Mouse (Mus musculus) cerebellum, adult 8-10 months (tissue): ENCODE measurements around the gene Abcb7.
A peak's percentile ranks its signal among the peaks of the same experiment; 100 is the strongest.

Source experiments
- DNase-seq: peaks from one replicate; pipeline ENCODE4 v3.0.0; 2022

Abcb7 gene

DNA sequence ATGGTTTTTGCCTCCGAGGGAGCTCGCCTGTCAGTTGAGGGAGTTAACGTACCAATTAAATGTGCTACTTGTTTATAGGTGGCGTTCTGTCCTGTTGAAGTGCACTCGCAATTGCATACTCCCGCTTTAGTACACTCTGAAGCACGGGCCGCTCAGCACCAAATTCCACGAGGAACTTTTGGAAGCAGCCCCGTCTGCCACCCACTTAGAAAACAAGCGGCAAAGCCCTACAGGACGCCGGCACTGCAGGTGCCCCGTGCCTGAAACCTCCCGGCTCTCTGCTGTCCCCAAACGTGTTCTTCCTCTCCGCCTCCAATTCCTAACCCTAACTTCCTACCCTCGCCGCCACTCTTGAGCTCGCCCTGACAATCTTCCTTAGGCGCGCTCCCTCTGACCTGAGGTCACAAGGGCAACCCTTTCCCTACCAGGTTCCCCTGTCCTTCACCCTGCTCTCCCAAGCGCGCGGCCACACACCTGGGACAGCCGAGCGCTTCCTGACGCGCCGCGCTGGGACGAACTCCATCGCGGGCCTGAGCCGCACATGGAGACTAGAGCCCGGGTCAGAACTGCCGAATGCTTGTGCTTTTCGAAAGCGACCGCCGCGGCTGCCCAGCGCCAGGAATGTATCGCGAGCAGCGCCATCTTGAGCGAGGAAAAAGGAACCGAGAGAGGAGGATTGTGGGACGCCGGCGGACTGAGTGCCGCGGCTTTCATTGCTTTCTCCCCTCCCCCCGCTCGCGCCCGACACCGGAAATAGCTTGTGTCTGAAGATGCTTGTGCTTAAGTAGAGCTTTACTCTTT, at the start of gene Abcb7:
Gene Abcb7, minus strand, starts transcription at position 674 of the 801 bp plus-strand sequence.
- peak; percentile 77 for DNase-seq

DNA sequence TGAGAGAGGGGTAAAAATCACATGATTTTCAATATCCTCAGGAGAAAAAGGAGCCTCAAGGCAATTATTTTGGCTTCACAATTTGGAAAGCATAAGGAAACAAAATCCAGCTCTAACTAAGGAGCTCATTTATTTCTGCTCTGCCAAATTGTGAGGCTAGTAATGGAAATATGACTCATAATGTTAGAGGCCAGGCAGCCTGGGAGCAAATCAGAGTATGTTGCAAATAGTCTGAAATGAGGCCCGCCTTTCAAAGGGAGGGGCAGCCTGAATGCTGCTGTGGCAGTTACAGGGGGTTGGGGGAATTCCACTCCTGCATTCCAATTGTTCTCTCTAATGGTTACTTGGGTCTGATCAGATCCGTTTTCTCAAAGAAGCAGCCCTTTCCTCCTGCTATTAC, 48.1 kb upstream of the Abcb7 start:
- DNase-seq = no peak

GRCm38 (mm10) chrX:104452433-104452832, 38.8 kb upstream of the Abcb7 start:
- DNase-seq = no peak

GRCm38 (mm10) chrX:104433456-104433855, 19.8 kb upstream of the Abcb7 start:
- no peak for DNase-seq

DNA sequence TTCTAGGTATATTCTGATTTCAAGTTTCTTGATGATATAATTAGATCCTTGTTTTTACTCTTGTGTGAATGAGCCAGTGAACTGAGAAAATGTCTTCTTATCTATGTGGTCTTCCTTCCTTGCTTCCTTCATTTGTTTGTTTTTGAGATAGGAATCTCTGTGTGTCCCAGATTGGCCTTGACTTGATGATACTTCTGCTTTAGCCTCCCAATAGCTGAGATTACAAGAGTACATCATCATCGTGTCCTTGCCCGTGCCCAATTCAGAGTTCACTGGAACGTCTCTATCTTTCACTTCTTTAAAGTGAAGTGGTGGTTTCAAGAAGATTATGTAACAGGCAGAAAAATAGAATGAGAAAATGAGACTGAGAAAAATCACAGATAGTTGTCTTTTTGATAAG, 14.5 kb upstream of the Abcb7 start:
- no peak for DNase-seq

DNA sequence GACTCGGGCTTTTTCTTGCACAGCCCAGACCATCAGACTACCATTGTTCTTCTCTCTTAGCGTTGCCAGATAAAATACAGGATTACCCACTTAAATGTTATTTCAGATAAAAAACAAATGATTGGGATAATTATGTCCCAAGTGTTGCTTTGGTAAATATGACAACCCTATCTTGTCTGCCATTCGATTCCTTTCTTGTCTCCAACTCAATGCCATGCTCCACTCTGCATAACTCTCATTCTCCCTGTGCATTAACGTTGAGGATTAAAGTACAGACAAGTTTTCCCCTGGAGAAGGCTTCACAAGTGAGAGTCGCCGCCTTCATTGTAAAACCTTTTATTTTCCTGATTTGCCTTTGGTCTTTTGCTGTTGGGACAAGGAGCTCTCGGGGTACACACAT, 339 bp upstream of the Abcb7 start:
- no peak for DNase-seq

- no peak for DNase-seq
Measured at GRCm38 (mm10) chrX:104408137-104408536, 5.5 kb downstream of the Abcb7 start.

DNA sequence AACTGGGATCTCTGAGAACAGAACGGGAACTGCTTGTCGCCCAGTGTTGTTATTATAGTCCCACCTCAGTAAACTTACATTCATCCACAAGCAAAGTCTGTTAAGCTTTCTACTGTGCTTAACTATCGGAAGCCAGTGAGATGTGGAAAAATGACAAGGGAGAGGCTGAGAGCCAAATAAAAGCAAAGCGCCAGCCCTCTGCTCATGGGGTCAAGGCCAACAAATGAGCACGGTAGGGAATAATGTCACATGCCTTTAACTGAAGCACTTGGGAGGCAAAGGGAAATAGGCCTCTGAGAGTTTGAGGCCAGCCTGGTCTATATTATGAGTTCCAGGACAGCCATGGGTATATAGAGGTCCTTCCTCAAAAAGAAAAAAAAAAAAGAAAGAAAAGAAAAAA, 11.2 kb downstream of the Abcb7 start:
- no peak for DNase-seq

DNA sequence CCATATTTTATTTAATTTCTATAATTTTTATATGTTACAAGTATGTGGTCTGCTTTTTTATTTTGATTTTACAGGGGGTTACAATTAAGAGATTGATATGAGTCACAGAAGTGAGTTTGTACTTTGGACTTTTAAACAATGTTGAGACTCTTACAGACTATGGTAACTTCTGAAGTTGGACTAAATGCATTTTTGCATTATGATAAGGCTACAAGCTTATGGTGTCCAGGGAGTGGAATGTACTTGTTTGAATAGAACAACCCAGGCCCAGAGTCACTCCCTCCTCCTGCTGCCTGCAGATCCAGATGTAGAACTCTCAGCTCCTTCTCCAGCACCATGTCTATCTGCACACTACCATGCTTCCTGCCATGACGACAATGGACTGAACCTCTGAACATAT, 12.5 kb downstream of the Abcb7 start:
- no peak for DNase-seq

- no peak for DNase-seq
Measured at GRCm38 (mm10) chrX:104397526-104397925, 16.1 kb downstream of the Abcb7 start.

DNA sequence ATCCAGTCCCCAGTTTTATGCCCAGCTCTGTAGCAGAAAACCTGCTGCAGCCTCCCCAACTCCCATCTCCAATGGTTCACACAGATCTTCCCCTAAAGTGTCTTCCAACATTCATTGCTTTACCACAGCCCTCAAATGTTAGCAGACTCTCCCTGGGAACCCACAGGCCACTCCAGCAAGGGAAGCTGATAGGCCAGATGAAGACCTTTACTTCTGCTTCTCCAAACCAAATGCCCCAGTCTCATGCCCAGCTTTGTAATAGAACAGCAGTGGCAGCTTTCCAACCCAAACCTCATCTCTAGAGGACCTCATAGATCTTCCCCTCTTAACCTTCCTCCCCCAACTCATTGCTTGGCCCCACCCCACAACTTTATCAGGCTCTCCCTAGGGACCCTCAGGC, 54.0 kb downstream of the Abcb7 start:
- no peak for DNase-seq

DNA sequence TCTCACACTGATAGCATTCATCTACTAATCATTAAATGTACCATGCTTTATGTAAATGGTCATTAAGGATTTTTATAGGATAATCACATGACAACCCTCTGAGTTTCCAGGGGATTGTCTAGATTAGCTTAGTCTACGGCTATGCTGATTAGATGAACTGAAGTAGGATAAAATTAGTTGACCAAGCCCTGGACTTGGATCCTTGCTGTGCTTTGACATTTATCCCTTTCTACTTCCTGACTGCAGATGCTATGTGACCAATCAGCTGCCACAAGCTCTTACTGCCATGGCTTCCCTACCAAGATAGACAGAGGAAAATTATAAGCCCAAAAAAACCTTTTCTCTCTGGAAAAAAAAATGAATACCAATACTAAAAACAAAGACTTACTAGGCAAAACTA, 57.8 kb downstream of the Abcb7 start:
- DNase-seq = no peak

DNA sequence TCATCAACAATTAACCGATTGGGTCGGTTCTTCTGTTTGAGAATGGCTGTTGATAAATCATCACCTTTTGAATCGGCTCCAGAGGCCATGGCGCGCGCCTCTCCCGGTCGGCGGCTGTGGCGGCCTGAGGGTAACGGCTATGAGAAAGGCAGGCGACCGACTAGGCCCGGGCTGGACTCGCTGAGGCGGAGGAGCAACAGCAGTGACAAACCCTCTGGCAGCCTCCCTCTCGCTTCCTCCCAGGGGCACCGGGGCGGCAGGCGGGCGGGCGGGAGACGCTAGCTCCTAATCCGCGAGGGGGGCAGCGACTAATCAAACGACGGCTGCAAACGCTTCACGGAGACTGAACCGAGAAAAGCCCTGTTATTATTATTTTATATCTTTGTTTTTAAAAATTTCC, 65.5 kb downstream of the Abcb7 start:
- peak; percentile 10 for DNase-seq

DNA sequence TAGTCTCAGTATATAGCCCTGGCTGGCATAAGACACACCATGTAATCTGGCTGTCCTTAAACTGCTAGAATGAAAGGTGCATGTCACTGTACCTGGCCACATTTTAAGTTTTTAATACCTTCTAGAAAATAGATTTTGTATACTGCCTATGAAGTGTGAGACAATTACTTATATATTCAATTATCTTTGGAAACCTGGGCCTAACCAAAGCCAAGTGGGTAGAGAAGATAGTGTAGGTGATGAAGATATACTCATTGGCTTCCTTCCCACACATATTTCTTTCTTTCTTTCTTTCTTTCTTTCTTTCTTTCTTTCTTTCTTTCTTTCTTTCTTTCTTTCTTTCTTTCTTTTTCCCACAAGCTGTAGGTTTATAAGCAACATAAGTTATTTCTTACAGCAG, 121.9 kb downstream of the Abcb7 start:
- no peak for DNase-seq

DNA sequence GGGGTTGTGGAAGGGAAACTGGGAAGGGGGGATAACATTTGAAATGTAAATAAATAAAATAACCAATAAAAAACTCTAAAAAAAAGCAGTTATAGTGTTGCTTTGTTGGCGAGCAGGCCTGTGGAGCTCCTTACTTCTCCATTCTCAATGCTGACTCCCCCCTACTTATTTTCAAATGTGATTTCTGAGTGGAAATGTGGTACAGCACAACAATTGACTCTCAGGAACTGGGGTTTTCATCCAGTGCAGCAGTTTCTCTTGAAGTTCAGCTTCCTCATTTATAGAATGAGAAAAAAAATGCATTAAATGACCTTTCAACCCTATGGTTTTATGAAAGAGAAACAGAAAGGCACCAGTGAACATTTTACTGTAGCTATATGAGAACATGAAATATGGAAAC, 133.8 kb downstream of the Abcb7 start:
- no peak for DNase-seq

DNA sequence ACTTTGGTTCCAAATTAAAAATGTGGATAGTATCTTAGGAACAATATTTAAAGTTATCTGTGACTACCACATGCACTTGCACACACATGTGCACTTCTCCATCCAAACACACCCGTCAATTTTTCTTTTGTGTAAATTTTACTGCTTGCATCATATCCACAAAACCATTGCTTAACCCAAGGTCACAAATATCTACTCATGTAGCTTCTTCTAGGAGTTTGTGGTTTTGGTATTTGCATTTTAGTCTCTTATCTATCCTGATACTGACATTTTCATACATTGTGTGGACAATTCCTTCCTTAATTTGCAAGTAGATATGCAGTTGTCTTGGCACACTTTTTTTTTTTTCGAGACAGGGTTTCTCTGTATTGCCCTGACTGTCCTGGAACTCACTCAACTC, 149.3 kb downstream of the Abcb7 start:
- no peak for DNase-seq

DNA sequence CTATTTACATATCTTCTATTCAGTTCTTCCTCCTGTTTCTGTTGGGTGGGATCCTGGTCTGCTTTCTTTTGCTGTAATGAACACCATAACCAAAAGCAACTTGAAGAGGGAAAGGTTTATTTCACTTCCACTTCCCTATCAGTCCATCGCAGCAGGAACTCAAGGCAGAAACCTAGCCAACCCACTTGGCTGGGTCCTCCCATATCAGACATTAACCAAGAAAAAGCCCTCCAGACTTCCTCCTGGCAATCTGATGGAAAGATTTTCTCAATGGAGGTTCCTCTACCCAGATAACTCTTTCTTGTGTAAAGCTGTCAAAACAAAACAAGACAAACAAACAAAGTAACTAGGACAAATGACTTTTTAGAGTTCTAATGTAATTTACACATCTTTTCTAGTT, 151.2 kb downstream of the Abcb7 start:
- DNase-seq = no peak

DNA sequence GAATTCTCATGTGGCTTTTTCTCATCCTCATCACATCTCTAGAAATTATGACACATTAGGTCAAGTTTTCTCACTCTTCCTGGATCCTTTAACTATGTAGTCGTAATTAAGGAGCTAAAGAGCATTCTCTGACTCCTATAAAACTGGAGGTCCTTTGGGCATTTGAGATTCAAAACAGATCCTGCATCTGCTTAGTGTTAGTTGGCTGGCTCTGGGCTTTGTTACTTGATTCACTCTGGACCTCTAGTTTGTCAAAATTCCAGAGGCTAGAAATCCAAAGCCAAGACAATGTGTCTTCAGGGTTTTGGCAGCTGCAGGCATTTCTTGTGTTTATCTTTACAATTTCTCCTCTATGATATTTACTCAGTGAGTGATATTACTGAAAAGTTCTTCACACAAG, 157.1 kb downstream of the Abcb7 start:
- DNase-seq = no peak
